Mouse (Mus musculus): Measurements from ENCODE around the gene Yap1.

DNA sequence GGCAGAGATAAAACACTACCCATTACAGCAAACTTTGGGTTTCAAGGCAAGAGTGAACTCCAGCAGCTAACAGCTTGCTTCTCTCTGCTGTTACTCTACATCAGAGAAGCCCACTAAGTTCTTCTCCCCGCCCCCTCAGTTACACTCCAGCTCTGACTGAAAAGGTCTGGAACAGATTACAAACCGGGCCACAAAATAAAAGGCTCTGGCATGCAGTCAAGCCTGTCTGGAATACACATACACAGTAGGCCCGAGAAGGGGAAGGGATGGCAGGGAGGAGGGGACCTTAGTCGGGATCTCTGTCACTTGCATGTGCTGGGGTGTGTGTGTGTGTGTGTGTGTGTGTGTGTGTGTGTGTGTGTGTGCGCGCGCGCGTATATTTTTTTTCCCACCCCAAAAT is 44.0 kb downstream of the Yap1 start:
- TF ChIP-seq CTCF (IDR thresholded peaks at IDR 0.05; ENCODE audit: borderline replicate concordance, insufficient read depth, low read length) (no peak), POLR2A (IDR thresholded peaks at IDR 0.05; ENCODE audit: low read depth, low read length) (no peak)

All from embryonic fibroblast, embryonic 13.5 days (primary cell).